Mouse (Mus musculus): ENCODE measurements around the gene Ttc37.

- TF ChIP-seq CTCF (IDR thresholded peaks at IDR 0.05) (no peak), EP300 (IDR thresholded peaks at IDR 0.05) (no peak)
Measured at GRCm38 (mm10) chr13:76199943-76200342, 101.4 kb downstream of the Ttc37 start.

Measured in lung, postnatal 0 days (tissue).